Mouse (Mus musculus) ES-Bruce4 (cell line): ENCODE measurements around the gene Serpini1.

Experiments used
- CTCF ChIP-seq: IDR thresholded peaks from one replicate; pipeline ENCODE4 v1.8.1; 2011; ENCODE audit warnings: low read depth, low read length
- EP300 ChIP-seq: IDR thresholded peaks from 2 replicates; pipeline ENCODE4 v1.6.1; 2011; ENCODE audit warnings: low read depth, low read length; ENCODE audit not compliant: insufficient read depth
- POLR2A ChIP-seq: IDR thresholded peaks from one replicate; pipeline ENCODE4 v1.8.1; 2011; ENCODE audit warnings: low read length; ENCODE audit not compliant: insufficient read depth

GRCm38 (mm10) chr3:75579352-75579751 is 22.0 kb downstream of the Serpini1 start:
- TF ChIP-seq CTCF, result peak; percentile 29
- no peak for TF ChIP-seq POLR2A
- no peak for TF ChIP-seq EP300
